Mouse (Mus musculus) stomach, embryonic 15.5 days (tissue): Measurements from ENCODE around the gene Olfr860. TPM values are rescaled to one million over a fixed set of nuclear protein-coding genes. Genes with fewer than 3 reads are reported as not detected.
"Not testable (repeated sequence)": the region's sequence is repeated elsewhere in the genome, so short reads cannot be mapped to it uniquely, and the experiment has no call there.

Experiments used
- ATAC-seq: fragments of 200-750 bp; cut with Nextera tagmentation; 2 replicates; pipeline ENCODE4 v1.8.0; 2017; ENCODE audit warnings: low read depth, moderate number of reproducible peaks, moderate TSS enrichment; ENCODE audit not compliant: insufficient read depth, low FRiP score
- H3K27ac ChIP-seq: fragments of 300-500 bp; sonication (generic); 2 replicates; pipeline ENCODE4 v1.5.1; 2015; ENCODE audit warnings: mild to moderate bottlenecking, inconsistent platforms
- H3K27me3 ChIP-seq: fragments of 300-500 bp; sonication (generic); replicated peaks from 2 replicates; pipeline ENCODE4 v1.6.1; 2015; ENCODE audit warnings: inconsistent platforms
- H3K36me3 ChIP-seq: fragments of 300-500 bp; sonication (generic); 2 replicates; pipeline ENCODE4 v1.6.1; 2015; ENCODE audit warnings: inconsistent platforms
- H3K4me1 ChIP-seq: fragments of 300-500 bp; sonication (generic); 2 replicates; pipeline ENCODE4 v1.6.1; 2015; ENCODE audit warnings: inconsistent platforms
- H3K4me2 ChIP-seq: fragments of 300-500 bp; sonication (generic); 2 replicates; pipeline ENCODE4 v1.6.1; 2015; ENCODE audit warnings: mild to moderate bottlenecking, inconsistent platforms
- H3K4me3 ChIP-seq: fragments of 300-500 bp; sonication (generic); replicated peaks from 2 replicates; pipeline ENCODE4 v1.5.1; 2015; ENCODE audit warnings: inconsistent platforms
- H3K9ac ChIP-seq: fragments of 300-500 bp; sonication (generic); 2 replicates; pipeline ENCODE4 v1.6.1; 2015; ENCODE audit warnings: inconsistent platforms
- H3K9me3 ChIP-seq: fragments of 300-500 bp; sonication (generic); 2 replicates; pipeline ENCODE4 v1.6.1; 2016; ENCODE audit warnings: inconsistent platforms
- WGBS: fragments of 180-500 bp; shearing (Covaris S2); methylation state at CpG from one replicate; pipeline ENCODE4 v1.1.7; 2015; 5-methylcytosine and 5-hydroxymethylcytosine counted together
- polyA plus RNA-seq: library from polyadenylated mRNA; unstranded; fragments of >200 nt; fragmentation: Nextera tagmentation; extraction: Ambion mirVana; gene quantifications from 2 replicates; pipeline ENCODE4 v1.2.1, GENCODE M21; 2015

Olfr860 gene
- polyA plus RNA-seq, result not detected in 2 replicates

GRCm38 (mm10) chr9:19849647-19850046, at the start of gene Olfr860:
TSS of gene Olfr860 (minus strand) at chr9:19849747.
- Histone ChIP-seq H3K4me3 (no peak within 1 kb of the TSS), H3K9ac (no peak within 1 kb of the TSS), H3K36me3 (no peaks in the 10 kb centered on the region), H3K9me3 (no peaks in the 10 kb centered on the region), H3K4me1 (no peaks in the 10 kb centered on the region), H3K4me2 (no peak within 1 kb of the TSS), H3K27me3 (no peaks in the 10 kb centered on the region), H3K27ac (no peak within 1 kb of the TSS)
- no peak for ATAC-seq
- 77% methylated on average over 1 of the region's 1 CpGs for WGBS

- Histone ChIP-seq H3K4me3 (no peak within 1 kb of the TSS), H3K27me3 (no peaks in the 10 kb centered on the region), H3K4me2 (no peak within 1 kb of the TSS), H3K36me3 (no peaks in the 10 kb centered on the region), H3K4me1 (no peaks in the 10 kb centered on the region), H3K9ac (no peak within 1 kb of the TSS), H3K27ac (no peak within 1 kb of the TSS), H3K9me3 (no peaks in the 10 kb centered on the region)
- no peak for ATAC-seq
Observed at GRCm38 (mm10) chr9:19887904-19888303, 38.4 kb upstream of the Olfr860 start, which contains the start of gene Olfr862. TSS of gene Olfr862 (minus strand) at chr9:19888004.

GRCm38 (mm10) chr9:19804606-19805005, 44.9 kb downstream of the Olfr860 start, which contains the start of gene Olfr859:
TSS of gene Olfr859 (plus strand) at chr9:19804906.
- H3K27me3 ChIP-seq, H3K9me3 ChIP-seq, H3K4me1 ChIP-seq, H3K9ac ChIP-seq, H3K27ac ChIP-seq, H3K36me3 ChIP-seq, H3K4me3 ChIP-seq, H3K4me2 ChIP-seq, ATAC-seq: not testable (repeated sequence)
- WGBS, result 73% methylated on average over 1 of the region's 1 CpGs

GRCm38 (mm10) chr9:19803000-19803399, 46.5 kb downstream of the Olfr860 start:
- Histone ChIP-seq H3K36me3 (no peaks in the 10 kb centered on the region), H3K4me2 (no peak overlapping the region), H3K27me3 (no peaks in the 10 kb centered on the region), H3K9me3 (no peaks in the 10 kb centered on the region), H3K27ac (no peak overlapping the region), H3K4me1 (no peaks in the 10 kb centered on the region), H3K9ac (no peak overlapping the region), H3K4me3 (no peak overlapping the region)
- 68% methylated on average over 1 of the region's 1 CpGs for WGBS
- ATAC-seq, result no peak

Other genes with a start within 250 kb of the Olfr860 start
- gene Zfp317, start 227.6 kb downstream of the Olfr860 start, polyA plus RNA-seq, result 23.1 and 24.6 TPM in 2 replicates
- not detected in 2 replicates for gene Olfr857, start 140.3 kb downstream of the Olfr860 start, polyA plus RNA-seq
- gene Olfr58, start 69.5 kb downstream of the Olfr860 start, polyA plus RNA-seq, result not detected in 2 replicates
- gene Olfr859, start 44.8 kb downstream of the Olfr860 start, polyA plus RNA-seq, result not detected in 2 replicates
- gene Olfr862, start 38.3 kb upstream of the Olfr860 start, polyA plus RNA-seq, result not detected in 2 replicates
- 0.27 and 0.32 TPM in 2 replicates for gene Olfr77, start 67.1 kb upstream of the Olfr860 start, polyA plus RNA-seq
- not detected in 2 replicates for gene Olfr866, start 178.3 kb upstream of the Olfr860 start, polyA plus RNA-seq
- not detected in 2 replicates for gene Olfr867, start 207.8 kb upstream of the Olfr860 start, polyA plus RNA-seq
- gene Olfr868, start 248.9 kb upstream of the Olfr860 start, polyA plus RNA-seq, result not detected in 2 replicates